Mouse (Mus musculus): ENCODE results near the gene N4bp1. TPM values are rescaled to one million over a fixed set of nuclear protein-coding genes. Genes with fewer than 3 reads are reported as not detected.

Gene N4bp1
- total RNA-seq, 2 experiments from 2014 or later, result 45.4 to 45.5 TPM

DNA sequence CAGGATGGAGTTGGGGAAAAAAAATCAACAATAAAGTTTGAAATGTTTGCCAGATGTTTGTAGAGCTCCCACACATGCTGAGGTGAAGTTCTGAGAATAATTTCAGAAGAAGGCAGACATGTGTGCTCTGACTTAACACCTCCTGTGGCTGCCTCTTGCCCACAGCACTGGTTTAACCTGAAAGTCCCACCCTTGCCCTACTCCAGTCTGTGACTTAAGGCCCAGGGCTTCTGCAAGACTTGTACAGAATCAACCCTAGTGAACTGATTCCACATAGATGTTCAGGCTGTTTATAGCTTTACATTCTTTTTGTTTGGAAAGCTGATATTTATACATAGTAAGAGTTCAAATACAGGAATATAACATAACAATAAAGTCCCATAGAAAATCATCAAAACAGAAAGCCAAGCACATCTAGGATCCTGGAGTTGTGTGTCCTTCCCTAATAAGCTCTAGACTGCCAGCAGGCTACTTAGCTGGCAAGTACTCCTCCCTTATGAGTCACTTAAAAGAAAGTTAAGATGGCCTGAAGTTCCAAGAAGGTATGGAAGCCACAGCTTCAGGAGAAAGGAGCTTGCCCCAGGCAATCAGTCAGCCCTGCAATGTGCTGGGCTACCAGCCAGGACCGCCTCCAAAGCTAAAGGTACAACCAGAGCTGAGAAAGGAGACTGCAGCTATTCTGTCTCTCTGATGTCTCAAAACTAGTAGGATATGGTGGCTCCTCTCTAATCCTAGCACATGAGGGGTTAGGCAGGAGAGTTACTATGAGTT lies 114.9 kb downstream of the N4bp1 start:
- no peak for DNase-seq (ENCODE audit: low spot score in 2 of 2)

DNA sequence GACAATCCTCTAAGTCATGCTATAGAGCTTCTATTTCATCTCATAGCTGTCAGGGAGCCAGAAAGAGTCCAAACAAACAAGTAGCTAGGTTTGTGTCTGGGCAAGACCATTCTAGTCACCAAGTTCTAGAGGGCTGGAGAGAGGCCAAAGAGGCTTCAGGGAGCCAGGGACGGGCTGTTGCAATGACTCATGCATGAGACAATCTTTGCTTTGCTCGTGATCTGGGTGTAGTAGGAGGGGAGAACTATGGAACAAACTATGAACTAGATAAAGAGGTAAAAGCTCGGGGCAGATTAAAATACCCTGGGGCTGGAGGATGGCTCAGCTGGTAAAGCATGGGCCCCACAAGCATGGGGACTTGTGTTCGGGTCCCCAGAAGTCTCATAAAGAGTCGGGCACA lies 116.6 kb downstream of the N4bp1 start:
- peak in 1 of 2 experiments; percentile 59 for DNase-seq (ENCODE audit: low spot score in 2 of 2)

DNA sequence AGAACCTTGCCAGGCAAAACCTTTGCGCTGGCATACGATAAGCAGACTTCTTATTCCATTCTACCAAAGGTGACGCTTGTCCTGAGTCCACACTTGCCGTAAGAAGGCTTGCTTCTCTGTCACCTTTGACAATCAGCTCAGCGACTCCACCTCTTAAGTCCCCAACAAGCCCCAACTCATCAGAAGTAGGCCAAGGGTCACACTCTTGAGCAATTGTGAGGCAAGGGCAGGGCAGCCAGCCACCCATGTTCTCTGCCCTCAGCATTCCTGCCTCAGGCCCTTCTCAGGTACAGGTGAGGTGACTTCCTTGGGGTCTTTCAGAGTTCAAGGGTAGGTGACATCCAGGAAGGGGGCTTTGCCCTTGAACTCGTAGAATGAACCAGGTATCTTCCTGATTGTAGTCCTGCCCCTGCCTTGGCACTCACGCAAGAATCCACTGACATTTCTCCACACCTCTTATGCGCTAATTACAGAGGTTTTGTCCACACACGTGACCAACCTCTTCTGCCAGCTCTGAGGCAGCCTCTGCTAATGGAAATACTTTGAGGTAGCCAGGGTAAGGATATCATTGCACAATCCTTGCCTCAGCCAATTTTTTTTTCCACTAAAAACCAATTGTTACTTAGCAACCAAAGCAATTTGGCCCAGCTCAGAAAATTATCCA lies 118.4 kb downstream of the N4bp1 start:
- peak in 1 of 2 experiments; percentile 42 for DNase-seq (ENCODE audit: low spot score in 2 of 2)

DNA sequence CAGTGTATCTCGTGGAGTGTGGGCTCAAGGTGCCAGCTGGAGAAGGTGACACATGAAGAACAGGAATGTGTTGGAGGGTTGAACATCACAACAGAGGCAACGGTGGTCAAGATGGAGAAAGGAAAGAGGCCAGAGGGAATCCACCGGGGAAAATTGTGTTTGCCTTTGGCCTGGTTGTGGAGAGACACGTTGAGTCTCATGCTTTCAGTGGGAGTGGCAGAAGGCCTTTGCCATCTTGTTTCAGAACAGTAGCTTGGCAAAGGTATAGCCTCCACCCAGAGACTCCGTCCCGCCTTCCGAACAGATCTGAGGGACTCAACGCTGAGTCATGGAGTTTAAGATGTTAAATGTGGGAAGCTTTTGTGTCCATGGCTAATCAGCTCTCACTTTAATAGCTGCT lies 119.4 kb downstream of the N4bp1 start:
- no peak for DNase-seq (ENCODE audit: low spot score in 2 of 2)

GRCm38 (mm10) chr8:86765155-86765554 lies 119.9 kb downstream of the N4bp1 start:
- DNase-seq (ENCODE audit: low spot score in 2 of 2), result no peak

DNA sequence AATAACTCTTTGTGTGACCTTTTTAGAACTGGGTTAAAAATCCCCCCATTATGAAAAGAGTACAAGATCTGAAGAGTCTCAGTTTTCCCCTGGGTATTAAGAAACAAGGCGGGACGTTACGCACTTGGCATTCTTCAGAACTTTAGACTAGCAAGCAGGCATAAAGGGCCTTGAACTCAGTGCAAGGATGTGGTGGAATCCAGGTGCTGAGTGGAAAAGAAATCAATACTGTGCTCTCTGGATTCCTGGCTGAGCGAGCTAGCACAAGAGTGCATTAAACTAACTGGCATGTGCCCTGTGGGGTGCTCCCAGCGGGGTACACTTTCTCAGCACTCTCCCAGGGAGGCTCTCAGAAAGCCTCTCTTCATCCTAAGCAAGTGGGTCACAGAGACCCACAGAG lies 122.3 kb downstream of the N4bp1 start:
- DNase-seq (ENCODE audit: low spot score in 2 of 2), result no peak

GRCm38 (mm10) chr8:86760746-86761145 lies 124.3 kb downstream of the N4bp1 start:
- no peak for DNase-seq (ENCODE audit: low spot score in 2 of 2)

DNA sequence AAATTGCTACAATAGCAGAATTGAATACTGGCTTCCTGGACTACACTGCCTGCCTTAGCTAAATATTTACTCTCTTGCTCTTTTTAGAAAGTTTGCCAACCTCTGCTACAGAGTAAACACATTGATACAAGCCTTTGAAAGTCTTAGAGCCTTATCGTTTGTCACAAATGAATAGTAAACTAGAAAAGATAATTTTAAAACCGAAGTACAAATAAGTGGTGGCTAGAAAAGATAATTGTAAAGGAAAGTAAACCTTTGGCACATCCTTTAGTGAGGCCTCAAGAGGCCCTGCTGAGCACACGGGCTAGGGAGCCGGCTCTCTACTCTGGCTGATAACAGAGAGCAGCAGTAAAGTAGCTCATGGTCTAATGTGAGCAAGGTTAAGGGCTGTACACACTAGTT lies 126.0 kb downstream of the N4bp1 start:
- DNase-seq (ENCODE audit: low spot score in 2 of 2), result no peak

DNA sequence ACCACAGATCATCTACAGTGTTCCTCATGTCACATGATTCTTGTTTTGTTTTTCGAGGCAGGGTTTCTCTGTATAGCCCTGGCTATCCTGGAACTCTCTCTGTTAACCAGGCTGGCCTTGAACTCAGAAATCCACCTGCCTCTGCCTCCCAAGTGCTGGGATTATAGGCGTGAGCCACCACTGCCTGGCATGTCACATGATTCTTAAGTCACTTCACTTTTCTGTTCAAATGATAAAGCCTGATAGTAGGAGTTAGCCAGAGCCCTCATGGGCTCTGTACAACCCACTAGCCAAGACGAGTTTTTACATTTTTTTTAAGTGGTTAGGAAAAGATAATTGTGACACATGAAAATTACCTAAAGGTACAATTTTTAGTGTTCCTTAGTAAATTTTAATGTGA lies 126.4 kb downstream of the N4bp1 start:
- no peak for DNase-seq (ENCODE audit: low spot score in 2 of 2)

Other genes with a start within 250 kb of the N4bp1 start
- gene Gm10638, start 139.6 kb downstream of the N4bp1 start, total RNA-seq (2021), result 1 to 10 TPM; 2.6 to 3.6 TPM
- gene Siah1a, start 139.3 kb downstream of the N4bp1 start, total RNA-seq (2021), result 10 to 100 TPM; 29.1 to 29.2 TPM